Mouse (Mus musculus): ENCODE measurements around the gene Etv5.

GRCm38 (mm10) chr16:22417044-22417443 is 22.5 kb downstream of the Etv5 start:
- TF ChIP-seq CTCF (IDR thresholded peaks at IDR 0.05; ENCODE audit: insufficient read depth, low read length) (no peak), POLR2A (IDR thresholded peaks at IDR 0.05; ENCODE audit: borderline replicate concordance, extremely low read depth, low read depth, low read length) (no peak)

Measured in lung, adult 2 months (tissue).